Mouse (Mus musculus): ENCODE data around the gene Hspa1l. TPM values are rescaled to one million over a fixed set of nuclear protein-coding genes. Genes with fewer than 3 reads are reported as not detected.
A peak's percentile ranks its signal among the peaks of the same experiment; 100 is the strongest.

Hspa1l gene
- polyA plus RNA-seq, 1 experiment from 2014 or later: 0.46 TPM

DNA sequence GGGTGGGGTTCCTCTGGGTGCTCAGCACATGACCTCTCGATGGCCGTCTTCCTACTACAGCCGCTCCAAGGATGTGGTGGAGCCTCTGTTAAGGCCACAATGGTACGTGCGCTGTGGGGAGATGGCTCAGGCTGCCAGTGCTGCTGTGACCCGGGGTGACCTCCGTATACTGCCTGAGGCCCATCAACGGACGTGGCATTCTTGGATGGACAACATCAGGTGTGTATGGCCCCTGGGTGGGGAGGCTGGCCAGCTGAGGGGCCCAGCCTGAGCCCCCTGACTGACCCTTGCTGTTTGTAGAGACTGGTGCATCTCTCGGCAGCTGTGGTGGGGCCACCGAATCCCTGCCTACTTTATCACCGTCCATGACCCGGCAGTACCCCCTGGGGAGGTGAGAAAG lies 39.9 kb downstream of the Hspa1l start:
- Histone ChIP-seq H3K36me3 (peaks cover 92% of the 10 kb centered on the region), H3K4me1 (peaks cover 14% of the 10 kb centered on the region), H3K9ac (no peak overlapping the region), H3K27me3 (no peaks in the 10 kb centered on the region), H3K9me3 (no peaks in the 10 kb centered on the region), H3K27ac (no peak overlapping the region), H3K4me2 (no peak overlapping the region), H3K4me3 (no peak overlapping the region)
- no peak for ATAC-seq (ENCODE audit: insufficient number of reproducible peaks, low FRiP score, low TSS enrichment, low read depth)
- 84% methylated on average over 13 of the region's 13 CpGs for WGBS

DNA sequence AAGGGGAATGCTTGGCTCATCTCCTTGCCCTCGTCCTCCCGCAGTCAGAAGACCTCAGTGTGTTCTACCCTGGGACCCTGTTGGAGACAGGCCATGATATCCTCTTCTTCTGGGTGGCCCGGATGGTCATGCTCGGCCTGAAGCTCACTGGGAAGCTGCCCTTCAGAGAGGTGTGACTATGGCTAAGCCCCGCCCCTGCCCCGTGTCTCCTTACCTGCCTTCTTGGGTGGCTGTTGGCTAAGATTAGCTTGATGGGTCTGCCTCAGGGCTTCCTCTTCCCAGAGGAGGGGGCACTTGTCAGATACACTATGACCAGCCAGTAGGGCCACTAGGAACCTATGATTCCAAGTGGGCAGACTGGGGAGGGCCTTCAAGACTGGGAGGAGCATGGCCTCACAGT lies 40.7 kb downstream of the Hspa1l start:
- H3K4me2 ChIP-seq: no peak overlapping the region
- peaks cover 84% of the 10 kb centered on the region for H3K36me3 ChIP-seq
- peaks cover 14% of the 10 kb centered on the region for H3K4me1 ChIP-seq
- no peak overlapping the region for H3K9ac ChIP-seq
- H3K9me3 ChIP-seq: no peaks in the 10 kb centered on the region
- WGBS: 83% methylated on average over 6 of the region's 6 CpGs
- H3K4me3 ChIP-seq: no peak overlapping the region
- H3K27me3 ChIP-seq: no peaks in the 10 kb centered on the region
- no peak for ATAC-seq (ENCODE audit: insufficient number of reproducible peaks, low FRiP score, low TSS enrichment, low read depth)
- no peak overlapping the region for H3K27ac ChIP-seq

- Histone ChIP-seq H3K4me2 (no peak overlapping the region), H3K9ac (no peak overlapping the region), H3K9me3 (no peaks in the 10 kb centered on the region), H3K27me3 (no peaks in the 10 kb centered on the region), H3K36me3 (peaks cover 65% of the 10 kb centered on the region), H3K4me3 (no peak overlapping the region), H3K27ac (no peak overlapping the region), H3K4me1 (peaks cover 14% of the 10 kb centered on the region)
- no peak for ATAC-seq (ENCODE audit: insufficient number of reproducible peaks, low FRiP score, low TSS enrichment, low read depth)
- 90% methylated on average over 16 of the region's 16 CpGs for WGBS
These were observed 42.8 kb downstream of the Hspa1l start for GRCm38 (mm10) chr17:35015296-35015695.

DNA sequence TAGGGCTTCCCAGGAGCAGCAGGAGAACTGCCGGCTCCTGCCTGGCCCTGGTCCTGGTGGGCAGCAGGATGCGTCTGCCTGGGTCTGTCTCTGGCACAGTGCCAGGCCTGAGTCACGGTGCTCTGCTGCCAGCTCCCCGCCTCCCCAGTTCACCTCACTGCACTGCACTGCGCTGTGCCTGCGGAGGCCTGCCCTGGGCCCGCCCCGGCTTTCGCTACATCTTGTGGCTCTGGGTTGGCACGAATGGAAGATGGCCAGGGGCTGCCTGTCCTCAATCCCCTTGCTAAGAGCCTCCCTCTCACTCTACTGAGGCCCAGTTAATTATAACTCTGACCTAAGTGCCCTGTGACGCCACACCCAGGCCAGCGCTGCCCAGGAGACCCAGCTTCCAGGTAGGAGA lies 43.9 kb downstream of the Hspa1l start, which contains the start of gene Vwa7:
Gene Vwa7, plus strand, starts transcription at position 204 of the 400 bp plus-strand sequence.
- Histone ChIP-seq H3K36me3 (peaks cover 54% of the 10 kb centered on the region), H3K4me2 (no peak within 1 kb of the TSS), H3K9ac (no peak within 1 kb of the TSS), H3K9me3 (no peaks in the 10 kb centered on the region), H3K27ac (peak within 1 kb of the TSS; percentile 35), H3K27me3 (no peaks in the 10 kb centered on the region), H3K4me3 (no peak within 1 kb of the TSS), H3K4me1 (peaks cover 16% of the 10 kb centered on the region)
- no peak for ATAC-seq (ENCODE audit: insufficient number of reproducible peaks, low FRiP score, low TSS enrichment, low read depth)
- WGBS: 57% methylated on average over 12 of the region's 12 CpGs

- H3K9ac ChIP-seq: no peak overlapping the region
- peaks cover 19% of the 10 kb centered on the region for H3K4me1 ChIP-seq
- no peak overlapping the region for H3K4me3 ChIP-seq
- peak overlapping the region; percentile 35; the same call in 1 of the 2 replicates for H3K27ac ChIP-seq
- no peak for ATAC-seq (ENCODE audit: insufficient number of reproducible peaks, low FRiP score, low TSS enrichment, low read depth)
- WGBS: 79% methylated on average over 10 of the region's 10 CpGs
- peaks cover 48% of the 10 kb centered on the region for H3K36me3 ChIP-seq
- no peak overlapping the region for H3K4me2 ChIP-seq
- H3K27me3 ChIP-seq: no peaks in the 10 kb centered on the region
- no peaks in the 10 kb centered on the region for H3K9me3 ChIP-seq
These were observed 44.5 kb downstream of the Hspa1l start for GRCm38 (mm10) chr17:35016791-35017705.

- H3K27me3 ChIP-seq: no peaks in the 10 kb centered on the region
- H3K36me3 ChIP-seq: peaks cover 41% of the 10 kb centered on the region
- 77% methylated on average over 14 of the region's 14 CpGs for WGBS
- ATAC-seq (ENCODE audit: insufficient number of reproducible peaks, low FRiP score, low TSS enrichment, low read depth): no peak
- H3K27ac ChIP-seq: no peak overlapping the region
- no peaks in the 10 kb centered on the region for H3K9me3 ChIP-seq
- no peak overlapping the region for H3K4me3 ChIP-seq
- H3K4me2 ChIP-seq: no peak overlapping the region
- H3K9ac ChIP-seq: no peak overlapping the region
- H3K4me1 ChIP-seq: peaks cover 19% of the 10 kb centered on the region
These were observed 45.2 kb downstream of the Hspa1l start for GRCm38 (mm10) chr17:35017706-35018030.

- H3K36me3 ChIP-seq: peaks cover 36% of the 10 kb centered on the region
- no peak for ATAC-seq (ENCODE audit: insufficient number of reproducible peaks, low FRiP score, low TSS enrichment, low read depth)
- H3K9me3 ChIP-seq: no peaks in the 10 kb centered on the region
- no peak overlapping the region for H3K4me3 ChIP-seq
- H3K27me3 ChIP-seq: no peaks in the 10 kb centered on the region
- peaks cover 19% of the 10 kb centered on the region for H3K4me1 ChIP-seq
- no peak overlapping the region for H3K9ac ChIP-seq
- H3K27ac ChIP-seq: no peak overlapping the region
- 80% methylated on average over 3 of the region's 3 CpGs for WGBS
- no peak overlapping the region for H3K4me2 ChIP-seq
These were observed 45.7 kb downstream of the Hspa1l start for GRCm38 (mm10) chr17:35018171-35018570.

DNA sequence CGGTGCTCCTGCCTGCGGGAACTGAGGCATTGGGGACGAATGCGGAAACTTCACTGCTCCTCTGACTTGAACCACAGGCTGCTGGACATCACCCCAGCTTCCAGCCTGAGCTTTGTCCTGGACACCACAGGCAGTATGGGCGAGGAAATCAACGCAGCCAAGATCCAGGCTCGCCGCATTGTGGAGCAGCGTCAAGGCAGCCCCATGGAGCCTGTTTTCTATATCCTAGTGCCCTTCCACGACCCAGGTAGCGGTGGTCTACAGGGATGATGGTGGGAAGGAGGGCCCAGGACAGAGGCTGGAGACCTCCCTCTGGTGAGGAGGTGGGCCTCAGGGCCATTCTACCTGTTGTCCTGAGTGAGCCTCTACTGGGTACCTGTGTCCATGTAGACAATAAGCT lies 47.4 kb downstream of the Hspa1l start:
- no peak overlapping the region for H3K4me2 ChIP-seq
- WGBS: 73% methylated on average over 11 of the region's 11 CpGs

DNA sequence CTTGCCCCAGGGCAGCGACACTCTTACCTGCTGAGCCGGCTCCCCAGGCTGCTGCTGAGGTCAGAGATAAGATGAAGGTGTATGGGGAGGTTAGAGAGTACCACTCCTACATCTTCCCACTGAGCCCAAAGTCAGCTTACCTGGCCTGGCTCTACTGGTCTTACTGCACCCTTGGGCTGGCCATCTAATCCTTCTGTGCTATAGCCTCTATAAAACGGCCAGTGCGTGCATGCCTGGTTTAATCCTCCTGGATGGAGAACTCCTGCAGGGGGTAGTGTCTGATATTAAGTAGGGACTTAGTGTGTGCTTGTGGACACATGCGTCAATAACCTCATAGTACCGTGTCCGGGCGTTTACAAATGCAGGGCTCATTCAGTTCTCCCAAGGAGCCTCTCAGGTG lies 48.0 kb downstream of the Hspa1l start:
- H3K27me3 ChIP-seq: no peaks in the 10 kb centered on the region
- H3K4me1 ChIP-seq: peaks cover 25% of the 10 kb centered on the region
- no peak overlapping the region for H3K4me3 ChIP-seq
- no peak overlapping the region for H3K27ac ChIP-seq
- H3K4me2 ChIP-seq: no peak overlapping the region
- ATAC-seq (ENCODE audit: insufficient number of reproducible peaks, low FRiP score, low TSS enrichment, low read depth): no peak
- 76% methylated on average over 8 of the region's 8 CpGs for WGBS
- no peak overlapping the region for H3K9ac ChIP-seq
- H3K9me3 ChIP-seq: no peaks in the 10 kb centered on the region
- H3K36me3 ChIP-seq: peaks cover 13% of the 10 kb centered on the region

More for the DNA sequence above, 47.4 kb downstream of the Hspa1l start:
- no peak overlapping the region for H3K27ac ChIP-seq
- no peaks in the 10 kb centered on the region for H3K27me3 ChIP-seq
- no peak overlapping the region for H3K9ac ChIP-seq
- H3K9me3 ChIP-seq: no peaks in the 10 kb centered on the region
- no peak for ATAC-seq (ENCODE audit: insufficient number of reproducible peaks, low FRiP score, low TSS enrichment, low read depth)
- H3K4me1 ChIP-seq: peaks cover 22% of the 10 kb centered on the region
- H3K4me3 ChIP-seq: no peak overlapping the region
- H3K36me3 ChIP-seq: peaks cover 19% of the 10 kb centered on the region

GRCm38 (mm10) chr17:35021163-35021808 lies 48.8 kb downstream of the Hspa1l start:
- peak; percentile 27; the same call in 1 of the 2 replicates for ATAC-seq (ENCODE audit: insufficient number of reproducible peaks, low FRiP score, low TSS enrichment, low read depth)
- H3K9me3 ChIP-seq: no peaks in the 10 kb centered on the region
- 17% methylated on average over 16 of the region's 17 CpGs for WGBS
- peak overlapping the region; percentile 27; the same call in 1 of the 2 replicates for H3K27ac ChIP-seq
- H3K4me3 ChIP-seq: no peak overlapping the region
- H3K4me1 ChIP-seq: peaks cover 25% of the 10 kb centered on the region
- H3K27me3 ChIP-seq: no peaks in the 10 kb centered on the region
- peaks cover 5% of the 10 kb centered on the region; the same call in 1 of the 2 replicates for H3K36me3 ChIP-seq
- peak overlapping the region; percentile 22; the same call in 1 of the 2 replicates for H3K4me2 ChIP-seq
- H3K9ac ChIP-seq: no peak overlapping the region

DNA sequence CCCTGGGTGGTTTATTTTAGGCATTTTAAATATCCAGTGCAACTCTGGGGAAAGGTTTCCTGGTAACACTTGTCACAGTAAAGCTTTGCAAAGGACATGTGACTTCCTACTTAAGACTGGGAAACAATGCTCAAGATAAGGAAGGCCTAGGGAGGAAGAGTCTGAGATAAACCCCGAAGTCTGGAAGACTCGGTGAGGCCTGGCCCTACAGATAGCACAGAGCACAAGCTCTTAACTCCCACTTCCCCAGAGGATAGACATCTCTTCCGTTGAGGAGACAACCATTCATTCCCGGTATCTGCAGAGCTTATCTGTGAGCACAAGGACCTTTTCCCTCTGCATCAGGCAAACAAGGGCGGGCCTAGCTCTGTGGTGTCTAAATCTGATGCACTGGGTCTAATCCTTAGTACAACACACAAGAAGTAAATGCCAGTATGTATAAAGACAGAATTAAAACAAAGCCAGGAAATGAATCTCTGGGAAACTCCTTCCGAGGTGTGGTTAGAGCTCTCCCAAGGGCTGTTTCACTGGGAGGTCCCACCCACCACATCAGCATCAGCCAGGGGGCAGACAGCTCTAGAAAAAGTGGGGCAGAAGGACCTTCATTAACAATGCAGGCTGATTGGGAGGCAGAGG lies 49.5 kb downstream of the Hspa1l start:
- 0 out of 2 replicates have a peak overlapping the region, but pooled peaks have one; percentile 22 for H3K4me2 ChIP-seq
- H3K4me3 ChIP-seq: no peak overlapping the region
- 67% methylated on average over 6 of the region's 6 CpGs for WGBS
- no peak overlapping the region for H3K9ac ChIP-seq
- H3K27ac ChIP-seq: peak overlapping the region; percentile 27; the same call in 1 of the 2 replicates
- H3K36me3 ChIP-seq: no peaks in the 10 kb centered on the region
- ATAC-seq (ENCODE audit: insufficient number of reproducible peaks, low FRiP score, low TSS enrichment, low read depth): no peak
- peaks cover 24% of the 10 kb centered on the region for H3K4me1 ChIP-seq
- H3K9me3 ChIP-seq: no peaks in the 10 kb centered on the region
- H3K27me3 ChIP-seq: no peaks in the 10 kb centered on the region

All from limb, embryonic 15.5 days (tissue).